Mouse (Mus musculus) neural tube, embryonic 15.5 days (tissue): ENCODE measurements around the gene Krtap20-2. TPM values are rescaled to one million over a fixed set of nuclear protein-coding genes. Genes with fewer than 3 reads are reported as not detected.
"Not testable (repeated sequence)": the region's sequence is repeated elsewhere in the genome, so short reads cannot be mapped to it uniquely, and the experiment has no call there.

Experiments
- ATAC-seq: fragments of 200-750 bp; cut with Nextera tagmentation; 2 replicates; pipeline ENCODE4 v1.8.0; 2017; ENCODE audit warnings: mild to moderate bottlenecking, moderate TSS enrichment, moderate library complexity; ENCODE audit not compliant: low FRiP score
- H3K27ac ChIP-seq: fragments of 300-500 bp; sonication (generic); replicated peaks from 2 replicates; pipeline ENCODE4 v1.5.1; 2015; ENCODE audit warnings: mild to moderate bottlenecking, inconsistent platforms
- H3K27me3 ChIP-seq: fragments of 300-500 bp; sonication (generic); replicated peaks from 2 replicates; pipeline ENCODE4 v1.6.1; 2015; ENCODE audit warnings: inconsistent platforms
- H3K36me3 ChIP-seq: fragments of 300-500 bp; sonication (generic); 2 replicates; pipeline ENCODE4 v1.6.1; 2015; ENCODE audit warnings: inconsistent platforms
- H3K4me1 ChIP-seq: fragments of 300-500 bp; sonication (generic); 2 replicates; pipeline ENCODE4 v1.6.1; 2015; ENCODE audit warnings: inconsistent platforms
- H3K4me2 ChIP-seq: fragments of 300-500 bp; sonication (generic); 2 replicates; pipeline ENCODE4 v1.6.1; 2015; ENCODE audit warnings: inconsistent platforms, mild to moderate bottlenecking, moderate library complexity
- H3K4me3 ChIP-seq: fragments of 300-500 bp; sonication (generic); replicated peaks from 2 replicates; pipeline ENCODE4 v1.5.1; 2015; ENCODE audit warnings: mild to moderate bottlenecking, inconsistent platforms
- H3K9ac ChIP-seq: fragments of 300-500 bp; sonication (generic); replicated peaks from 2 replicates; pipeline ENCODE4 v1.6.1; 2015; ENCODE audit warnings: mild to moderate bottlenecking, inconsistent platforms
- H3K9me3 ChIP-seq: fragments of 300-500 bp; sonication (generic); replicated peaks from 2 replicates; pipeline ENCODE4 v1.6.1; 2016; ENCODE audit warnings: inconsistent platforms
- WGBS: fragments of 180-500 bp; shearing (Covaris S2); methylation state at CpG from one replicate; pipeline ENCODE4 v1.1.7; 2015; ENCODE audit warnings: mixed read lengths; 5-methylcytosine and 5-hydroxymethylcytosine counted together
- polyA plus RNA-seq: library from polyadenylated mRNA; unstranded; fragments of >200 nt; fragmentation: Nextera tagmentation; extraction: Ambion mirVana; gene quantifications from 2 replicates; pipeline ENCODE4 v1.2.1, GENCODE M21; 2015

Gene Krtap20-2
- not detected in 2 replicates for polyA plus RNA-seq

GRCm38 (mm10) chr16:89205561-89205960, at the start of gene Krtap20-2:
TSS of gene Krtap20-2 (plus strand) at chr16:89205861.
- H3K9me3 ChIP-seq = no peaks in the 10 kb centered on the region
- no peaks in the 10 kb centered on the region for H3K27me3 ChIP-seq
- H3K4me3 ChIP-seq = no peak within 1 kb of the TSS
- no peaks in the 10 kb centered on the region for H3K36me3 ChIP-seq
- H3K9ac ChIP-seq = no peak within 1 kb of the TSS
- H3K27ac ChIP-seq = no peak within 1 kb of the TSS
- no peak for ATAC-seq
- H3K4me2 ChIP-seq = no peak within 1 kb of the TSS
- H3K4me1 ChIP-seq = no peaks in the 10 kb centered on the region
- 50% methylated on average over 1 of the region's 1 CpGs for WGBS

- WGBS = 93% methylated on average over 4 of the region's 4 CpGs
- H3K4me3 ChIP-seq = no peak within 1 kb of the TSS
- no peaks in the 10 kb centered on the region for H3K27me3 ChIP-seq
- H3K4me1 ChIP-seq = no peaks in the 10 kb centered on the region
- H3K27ac ChIP-seq = no peak within 1 kb of the TSS
- no peaks in the 10 kb centered on the region for H3K36me3 ChIP-seq
- no peak for ATAC-seq
- H3K9ac ChIP-seq = no peak within 1 kb of the TSS
- H3K4me2 ChIP-seq = no peak within 1 kb of the TSS
- no peaks in the 10 kb centered on the region for H3K9me3 ChIP-seq
These were observed 48.0 kb upstream of the Krtap20-2 start, which contains the start of gene Gm9789 for GRCm38 (mm10) chr16:89157652-89158051. TSS of gene Gm9789 (plus strand) at chr16:89157952.

DNA sequence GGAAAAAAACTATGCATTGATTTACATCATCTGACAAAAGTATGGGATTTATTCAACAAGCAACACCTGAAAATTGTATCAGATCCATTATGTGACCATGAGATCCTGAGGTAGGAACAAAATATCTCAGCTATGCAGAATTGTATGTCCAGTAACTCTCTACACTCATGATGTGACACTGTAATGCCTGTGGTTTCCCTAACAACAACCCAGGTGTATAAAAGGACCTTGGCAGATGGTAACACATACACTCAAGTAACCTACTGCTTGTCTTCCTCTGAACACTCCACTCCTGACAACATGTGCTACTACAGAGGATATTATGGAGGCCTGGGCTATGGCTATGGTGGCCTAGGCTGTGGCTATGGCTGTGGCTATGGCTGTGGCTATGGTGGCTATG, 36.5 kb upstream of the Krtap20-2 start, which contains the start of gene Gm7735:
Gm7735 (plus strand) TSS at position 301 of the 400 bp plus-strand sequence.
- H3K36me3 ChIP-seq, H3K27me3 ChIP-seq, H3K9ac ChIP-seq, H3K4me2 ChIP-seq, ATAC-seq, H3K4me1 ChIP-seq, H3K27ac ChIP-seq, H3K4me3 ChIP-seq, H3K9me3 ChIP-seq: not testable (repeated sequence)

DNA sequence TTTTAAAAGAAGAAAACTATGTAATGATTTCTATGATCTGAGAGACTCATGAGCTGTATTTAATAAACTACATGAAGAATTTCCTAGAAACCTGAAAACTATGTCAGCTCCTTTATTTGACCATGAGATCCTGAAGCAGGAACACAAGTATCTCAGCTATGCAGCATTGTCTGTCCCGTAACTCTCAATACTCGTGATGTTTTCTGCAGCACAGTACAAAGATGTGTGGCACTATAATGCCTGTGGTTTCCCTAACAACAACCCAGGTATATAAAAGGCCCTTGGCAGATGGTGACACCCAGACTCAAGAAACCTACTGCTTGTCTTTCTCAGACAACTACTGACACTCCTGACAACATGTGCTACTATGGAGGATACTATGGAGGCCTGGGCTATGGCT, 31.2 kb upstream of the Krtap20-2 start, which contains the start of gene 1110057P08Rik:
1110057P08Rik (plus strand) TSS at position 301 of the 400 bp plus-strand sequence.
- WGBS = 83% methylated on average over 2 of the region's 2 CpGs
- no peak within 1 kb of the TSS for H3K27ac ChIP-seq
- no peak for ATAC-seq
- H3K27me3 ChIP-seq = no peaks in the 10 kb centered on the region
- H3K4me1 ChIP-seq = no peaks in the 10 kb centered on the region
- no peaks in the 10 kb centered on the region for H3K36me3 ChIP-seq
- H3K9me3 ChIP-seq = no peaks in the 10 kb centered on the region
- H3K9ac ChIP-seq = no peak within 1 kb of the TSS
- H3K4me3 ChIP-seq = no peak within 1 kb of the TSS
- H3K4me2 ChIP-seq = no peak within 1 kb of the TSS

DNA sequence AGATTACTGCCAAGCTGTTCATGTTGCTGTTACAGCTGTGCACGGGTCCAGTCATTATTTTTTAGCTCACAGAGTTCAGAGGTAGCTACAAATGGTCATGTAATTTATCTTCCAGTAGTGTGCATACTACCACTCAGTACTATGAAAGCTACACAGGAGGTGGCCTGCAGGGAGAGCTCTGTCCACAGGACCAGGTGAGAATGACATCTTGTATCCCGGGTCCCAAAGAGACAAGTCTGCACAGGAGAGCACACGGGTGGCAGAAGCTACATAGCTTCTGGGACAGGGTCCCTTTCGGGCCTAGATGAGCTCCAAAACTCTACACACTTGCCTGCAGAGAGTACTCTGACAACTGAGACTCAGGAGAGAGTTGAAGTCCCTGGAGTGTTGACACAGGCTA, 17.0 kb upstream of the Krtap20-2 start:
- ATAC-seq = no peak
- 86% methylated on average over 4 of the region's 4 CpGs for WGBS
- H3K27me3 ChIP-seq = no peaks in the 10 kb centered on the region

More for the DNA sequence above, 17.0 kb upstream of the Krtap20-2 start:
- Histone ChIP-seq H3K27ac (no peak overlapping the region), H3K4me2 (no peak overlapping the region), H3K9ac (no peak overlapping the region), H3K36me3 (no peaks in the 10 kb centered on the region), H3K9me3 (no peaks in the 10 kb centered on the region), H3K4me1 (no peaks in the 10 kb centered on the region), H3K4me3 (no peak overlapping the region)

Other genes starting within 250 kb of the Krtap20-2 start
- gene Krtap16-3, start 243.0 kb upstream of the Krtap20-2 start, polyA plus RNA-seq = not detected in 2 replicates
- gene Krtap22-2, start 195.1 kb upstream of the Krtap20-2 start, polyA plus RNA-seq = not detected in 2 replicates
- gene Gm10229, start 190.6 kb upstream of the Krtap20-2 start, polyA plus RNA-seq = not detected in 2 replicates
- gene Krtap6-1, start 174.2 kb upstream of the Krtap20-2 start, polyA plus RNA-seq = not detected in 2 replicates
- not detected in 2 replicates for gene Gm10228, start 164.4 kb upstream of the Krtap20-2 start, polyA plus RNA-seq
- gene Krtap6-5, start 158.0 kb upstream of the Krtap20-2 start, polyA plus RNA-seq = not detected in 2 replicates
- gene 1110025L11Rik, start 141.9 kb upstream of the Krtap20-2 start, polyA plus RNA-seq = not detected in 2 replicates
- gene Krtap6-3, start 121.8 kb upstream of the Krtap20-2 start, polyA plus RNA-seq = not detected in 2 replicates
- gene Gm6358, start 65.0 kb upstream of the Krtap20-2 start, polyA plus RNA-seq = not detected in 2 replicates
- gene Gm10061, start 54.8 kb upstream of the Krtap20-2 start, polyA plus RNA-seq = not detected in 2 replicates
- gene Gm9789, start 47.9 kb upstream of the Krtap20-2 start, polyA plus RNA-seq = not detected in 2 replicates
- gene Gm7735, start 36.4 kb upstream of the Krtap20-2 start, polyA plus RNA-seq = not detected in 2 replicates
- not detected in 2 replicates for gene 1110057P08Rik, start 31.1 kb upstream of the Krtap20-2 start, polyA plus RNA-seq
- not detected in 2 replicates for gene Krtap21-1, start 198.0 kb downstream of the Krtap20-2 start, polyA plus RNA-seq
- gene Krtap6-2, start 214.2 kb downstream of the Krtap20-2 start, polyA plus RNA-seq = not detected in 2 replicates